ENCODE assay signal across 8 mouse cellular contexts in genomic region chr19:45301733-45302547, GRCm38 (mm10).
DNase-seq lines count a peak whose midpoint lies in the region; ATAC-seq and TF ChIP-seq lines count a peak whose summit lies in the region.

No protein-coding gene starts in this region.

- peaks cover 100% of the 10 kb centered on the region for H3K27me3 ChIP-seq in forebrain, embryonic 10.5 days (ENCODE audit: poor library complexity, severe bottlenecking)
- peaks cover 26% of the 10 kb centered on the region for H3K27me3 ChIP-seq in midbrain, embryonic 16.5 days (ENCODE audit: control insufficient read depth, insufficient read depth, low read depth, low read length)

- DNase-seq in gastrocnemius, adult 18-20 months (ENCODE audit: low spot score) = peak; percentile 38
- DNase-seq in gastrocnemius, postnatal 36 days = no peak
- peak; percentile 46 for DNase-seq in forebrain, embryonic 10.5 days (ENCODE audit: extremely low spot score, low spot score)
- peak; percentile 29 to 49 for DNase-seq in heart, postnatal 36 days
- DNase-seq in left cerebral cortex, adult 9 months (ENCODE audit: low spot score in 2 of 2) = peak; percentile 68 to 79
- no peak for DNase-seq in urinary bladder, adult 2 months (ENCODE audit: low spot score)

- no peak for TF ChIP-seq POLR2A in bone marrow macrophage, adult 2 months (IDR thresholded peaks at IDR 0.05; ENCODE audit: borderline replicate concordance, low read depth, low read length)

- under 1% methylated on average over 58 of the region's 58 CpGs for WGBS in forebrain, embryonic 10.5 days
- WGBS in midbrain, embryonic 16.5 days = under 1% methylated on average over 58 of the region's 58 CpGs

- no peaks in the 10 kb centered on the region for H3K9me3 ChIP-seq in forebrain, embryonic 10.5 days
- H3K9me3 ChIP-seq in midbrain, embryonic 16.5 days (replicated peaks; ENCODE audit: control insufficient read depth, low read length, poor library complexity, severe bottlenecking) = no peaks in the 10 kb centered on the region

- no peak for TF ChIP-seq CTCF in bone marrow macrophage, adult 2 months (IDR thresholded peaks at IDR 0.05; ENCODE audit: low read depth, low read length)

- ATAC-seq in midbrain, embryonic 16.5 days = peak; percentile 83

- intact Hi-C loops in gastrocnemius, postnatal 36 days (cut with DNase I) = loop anchor here (5.0 kb wide), 2 partner anchors 80 to 240 kb away; no protein-coding TSS in a partner anchor
- intact Hi-C loops in heart, postnatal 36 days (cut with DNase I) = loop anchor here (1.0 to 2.0 kb wide), 3 partner anchors 19 to 134 kb away; no protein-coding TSS in a partner anchor

- no peak overlapping the region for H3K27ac ChIP-seq in bone marrow macrophage, adult 2 months (ENCODE audit: insufficient read depth, low read depth, low read length)
- H3K27ac ChIP-seq in forebrain, embryonic 10.5 days = peak overlapping the region; percentile 77
- peak overlapping the region; percentile 95 for H3K27ac ChIP-seq in midbrain, embryonic 16.5 days (ENCODE audit: low read length)

- peak overlapping the region; percentile 47 for H3K4me3 ChIP-seq in bone marrow macrophage, adult 2 months (ENCODE audit: insufficient read depth, low read length)
- peak overlapping the region; percentile 68 for H3K4me3 ChIP-seq in forebrain, embryonic 10.5 days
- peak overlapping the region; percentile 59 for H3K4me3 ChIP-seq in midbrain, embryonic 16.5 days (ENCODE audit: low read depth, low read length)

- no peaks in the 10 kb centered on the region for H3K36me3 ChIP-seq in forebrain, embryonic 10.5 days (replicated peaks)
- no peaks in the 10 kb centered on the region for H3K36me3 ChIP-seq in midbrain, embryonic 16.5 days (ENCODE audit: control insufficient read depth, insufficient read depth, low read length)

- peak overlapping the region; percentile 80 for H3K9ac ChIP-seq in midbrain, embryonic 16.5 days (ENCODE audit: low read depth, low read length)

- H3K4me1 ChIP-seq in bone marrow macrophage, adult 2 months (ENCODE audit: control insufficient read depth, insufficient read depth, low read length) = no peaks in the 10 kb centered on the region
- peaks cover 47% of the 10 kb centered on the region for H3K4me1 ChIP-seq in forebrain, embryonic 10.5 days
- H3K4me1 ChIP-seq in midbrain, embryonic 16.5 days (ENCODE audit: control insufficient read depth, insufficient read depth, low read length) = peaks cover 16% of the 10 kb centered on the region

- peak overlapping the region; percentile 74 for H3K4me2 ChIP-seq in midbrain, embryonic 16.5 days (ENCODE audit: low read length)

Comparison
In these comparisons a context has a peak if more than half of its experiments do, and no peak if none do; other contexts are left out.
1. DNase-seq: peak in gastrocnemius, adult 18-20 months (single experiment), forebrain, embryonic 10.5 days (single experiment), heart, postnatal 36 days (2 of 2) and left cerebral cortex, adult 9 months (2 of 2); none in gastrocnemius, postnatal 36 days (0 of 2) and urinary bladder, adult 2 months (single experiment).
2. Peak in every context shown above with its lines, with median percentiles within 50 percentile points of each other: H3K4me3 ChIP-seq.